Mouse (Mus musculus): ENCODE measurements around the gene D10Wsu102e.
"Not testable (repeated sequence)": the region's sequence is repeated elsewhere in the genome, so short reads cannot be mapped to it uniquely, and the experiment has no call there.

DNA sequence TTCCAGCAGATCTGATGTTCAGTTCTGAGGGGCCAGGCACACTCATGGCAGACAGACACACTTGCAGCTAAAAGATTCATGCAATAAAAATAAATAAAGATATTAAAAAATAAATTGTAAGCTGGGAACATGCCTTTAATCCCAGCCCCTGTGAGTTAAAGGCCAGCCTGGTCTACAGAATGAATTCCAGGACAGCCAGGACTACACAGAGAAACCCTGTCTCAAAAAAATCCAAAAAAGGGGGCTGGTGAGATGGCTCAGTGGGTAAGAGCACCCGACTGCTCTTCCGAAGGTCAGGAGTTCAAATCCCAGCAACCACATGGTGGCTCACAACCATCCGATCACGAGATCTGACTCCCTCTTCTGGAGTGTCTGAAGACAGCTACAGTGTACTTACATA is 8.2 kb upstream of the D10Wsu102e start:
- not testable (repeated sequence) for TF ChIP-seq TAL1, GATA1 (IDR thresholded peaks at IDR 0.05; ENCODE audit: low read length)
